Mouse (Mus musculus): ENCODE data around the gene Mrpl37. TPM values are rescaled to one million over a fixed set of nuclear protein-coding genes. Genes with fewer than 3 reads are reported as not detected.

The Mrpl37 gene
- total RNA-seq, 2 experiments from 2014 or later: 89.9 to 90.5 TPM

Other genes with a start within 250 kb of the Mrpl37 start
- 10 to 100 TPM; 21.3 to 25.6 TPM for gene Ssbp3, start 156.2 kb downstream of the Mrpl37 start, total RNA-seq (2021)
- gene Cyb5rl, start 120 bp upstream of the Mrpl37 start, total RNA-seq (2021): 10 to 100 TPM; 15.3 to 17.7 TPM
- not detected for gene Cdcp2, start 30.0 kb upstream of the Mrpl37 start, total RNA-seq (2021)
- gene Tmem59, start 111.5 kb upstream of the Mrpl37 start, total RNA-seq (2021): 10 to 100 TPM; 68.4 to 77.1 TPM
- 10 to 100 TPM in 1 of 2 experiments, 1 to 10 TPM in 1; 9.6 to 10.4 TPM for gene Tceanc2, start 112.2 kb upstream of the Mrpl37 start, total RNA-seq (2021)
- gene Ldlrad1, start 142.3 kb upstream of the Mrpl37 start, total RNA-seq (2021): not detected
- gene Lrrc42, start 186.7 kb upstream of the Mrpl37 start, total RNA-seq (2021): 1 to 10 TPM; 7.0 to 7.8 TPM
- gene Hspb11, start 186.7 kb upstream of the Mrpl37 start, total RNA-seq (2021): 10 to 100 TPM; 10.4 to 10.6 TPM
- gene Dio1, start 240.3 kb upstream of the Mrpl37 start, total RNA-seq (2021): not detected
- gene Yipf1, start 247.5 kb upstream of the Mrpl37 start, total RNA-seq (2021): 1 to 10 TPM; 7.6 to 8.3 TPM

Measured in gastrocnemius, postnatal 36 days (tissue).